Mouse (Mus musculus): ENCODE measurements around the gene Siah1a.

The Siah1a gene

GRCm38 (mm10) chr8:86744313-86745220 is 1.2 kb downstream of the Siah1a start:
- peak; percentile 39 for DNase-seq (ENCODE audit: low read depth)

GRCm38 (mm10) chr8:86742605-86743345 is 3.0 kb downstream of the Siah1a start:
- DNase-seq (ENCODE audit: low read depth) = no peak

GRCm38 (mm10) chr8:86741627-86742026 is 4.1 kb downstream of the Siah1a start:
- DNase-seq (ENCODE audit: low read depth) = no peak

GRCm38 (mm10) chr8:86740899-86741298 is 4.8 kb downstream of the Siah1a start:
- no peak for DNase-seq (ENCODE audit: low read depth)

- no peak for DNase-seq (ENCODE audit: low read depth)
These were observed 10.2 kb downstream of the Siah1a start for GRCm38 (mm10) chr8:86735446-86736111.

GRCm38 (mm10) chr8:86734954-86735353 is 10.8 kb downstream of the Siah1a start:
- DNase-seq (ENCODE audit: low read depth) = no peak

GRCm38 (mm10) chr8:86734171-86734570 is 11.6 kb downstream of the Siah1a start:
- no peak for DNase-seq (ENCODE audit: low read depth)

- DNase-seq (ENCODE audit: low read depth) = no peak
These were observed 14.9 kb downstream of the Siah1a start for GRCm38 (mm10) chr8:86730860-86731259.

GRCm38 (mm10) chr8:86730303-86730702 is 15.4 kb downstream of the Siah1a start:
- no peak for DNase-seq (ENCODE audit: low read depth)

- DNase-seq (ENCODE audit: low read depth) = no peak
These were observed 17.3 kb downstream of the Siah1a start for GRCm38 (mm10) chr8:86728224-86728950.

GRCm38 (mm10) chr8:86726959-86727358 is 18.8 kb downstream of the Siah1a start:
- no peak for DNase-seq (ENCODE audit: low read depth)

- no peak for DNase-seq (ENCODE audit: low read depth)
These were observed 24.2 kb downstream of the Siah1a start for GRCm38 (mm10) chr8:86721490-86721889.

GRCm38 (mm10) chr8:86720756-86721459 is 24.8 kb downstream of the Siah1a start:
- DNase-seq (ENCODE audit: low read depth) = no peak

- DNase-seq (ENCODE audit: low read depth) = no peak
These were observed 26.4 kb downstream of the Siah1a start for GRCm38 (mm10) chr8:86719368-86719767.

GRCm38 (mm10) chr8:86718332-86718994 is 27.3 kb downstream of the Siah1a start:
- DNase-seq (ENCODE audit: low read depth) = no peak

- no peak for DNase-seq (ENCODE audit: low read depth)
These were observed 32.1 kb downstream of the Siah1a start for GRCm38 (mm10) chr8:86713407-86714188.

GRCm38 (mm10) chr8:86712594-86712993 is 33.1 kb downstream of the Siah1a start:
- DNase-seq (ENCODE audit: low read depth) = no peak

GRCm38 (mm10) chr8:86707873-86708272 is 37.9 kb downstream of the Siah1a start:
- peak; percentile 88 for DNase-seq (ENCODE audit: low read depth)

GRCm38 (mm10) chr8:86706756-86707155 is 39.0 kb downstream of the Siah1a start:
- DNase-seq (ENCODE audit: low read depth) = no peak

- no peak for DNase-seq (ENCODE audit: low read depth)
These were observed 40.4 kb downstream of the Siah1a start for GRCm38 (mm10) chr8:86705317-86705716.
